Mouse (Mus musculus) embryonic facial prominence, embryonic 11.5 days (tissue): ENCODE data around the gene Atp4a. TPM values are rescaled to one million over a fixed set of nuclear protein-coding genes. Genes with fewer than 3 reads are reported as not detected.
"Not testable (repeated sequence)": the region's sequence is repeated elsewhere in the genome, so short reads cannot be mapped to it uniquely, and the experiment has no call there.

Source experiments
- ATAC-seq: fragments of 200-750 bp; cut with Nextera tagmentation; replicated peaks from 2 replicates; pipeline ENCODE4 v1.8.0; 2017; ENCODE audit warnings: low read depth; ENCODE audit not compliant: insufficient number of reproducible peaks, low FRiP score, low TSS enrichment
- DNase-seq: peaks from one replicate; pipeline ENCODE4 v3.0.0-alpha.2; 2015; ENCODE audit warnings: low spot score
- H3K27ac ChIP-seq: fragments of 300-500 bp; sonication (generic); replicated peaks from 2 replicates; pipeline ENCODE4 v1.5.1; 2014; ENCODE audit warnings: mild to moderate bottlenecking, low read depth, low read length, control low read depth
- H3K27me3 ChIP-seq: fragments of 300-500 bp; sonication (generic); 2 replicates; pipeline ENCODE4 v1.6.1; 2014; ENCODE audit warnings: mild to moderate bottlenecking, low read length, moderate library complexity, mixed read lengths; ENCODE audit not compliant: control insufficient read depth, insufficient read depth
- H3K36me3 ChIP-seq: fragments of 300-500 bp; sonication (generic); replicated peaks from 2 replicates; pipeline ENCODE4 v1.6.1; 2014; ENCODE audit warnings: low read depth, mild to moderate bottlenecking, low read length, moderate library complexity, mixed read lengths; ENCODE audit not compliant: control insufficient read depth, insufficient read depth
- H3K4me1 ChIP-seq: fragments of 300-500 bp; sonication (generic); 2 replicates; pipeline ENCODE4 v1.6.1; 2014; ENCODE audit warnings: low read length, mixed read lengths; ENCODE audit not compliant: control insufficient read depth, insufficient read depth
- H3K4me2 ChIP-seq: fragments of 300-500 bp; sonication (generic); 2 replicates; pipeline ENCODE4 v1.6.1; 2014; ENCODE audit warnings: low read depth, mild to moderate bottlenecking, control low read depth, low read length, moderate library complexity
- H3K4me3 ChIP-seq: fragments of 300-500 bp; sonication (generic); 2 replicates; pipeline ENCODE4 v1.5.1; 2014; ENCODE audit warnings: low read depth, low read length, control low read depth
- H3K9ac ChIP-seq: fragments of 300-500 bp; sonication (generic); replicated peaks from 2 replicates; pipeline ENCODE4 v1.6.1; 2014; ENCODE audit warnings: mild to moderate bottlenecking, control low read depth, low read length
- H3K9me3 ChIP-seq: fragments of 300-500 bp; sonication (generic); replicated peaks from 2 replicates; pipeline ENCODE4 v1.6.1; 2016; ENCODE audit warnings: mild to moderate bottlenecking, low read length, inconsistent platforms, mixed read lengths; ENCODE audit not compliant: control insufficient read depth
- WGBS: fragments of 180-500 bp; shearing (Covaris S2); extraction: QIAGEN DNeasy Blood & Tissue Kit; methylation state at CpG from one replicate; pipeline ENCODE4 v1.1.7; 2014; 5-methylcytosine and 5-hydroxymethylcytosine counted together
- polyA plus RNA-seq: library from polyadenylated mRNA; unstranded; fragments of >200 nt; fragmentation: Nextera tagmentation; extraction: Ambion mirVana; gene quantifications from 2 replicates; pipeline ENCODE4 v1.2.1, GENCODE M21; 2014

Gene Atp4a
- polyA plus RNA-seq, 1 experiment from 2014 or later, result not detected

GRCm38 (mm10) chr7:30742570-30742969, 30.6 kb downstream of the Atp4a start:
- H3K4me1 ChIP-seq, result not testable (repeated sequence)
- WGBS, result 75% methylated on average over 2 of the region's 2 CpGs

GRCm38 (mm10) chr7:30743617-30744016, 31.6 kb downstream of the Atp4a start, which contains the start of gene Gapdhs:
Gapdhs (minus strand) TSS chr7:30743681.
- H3K27me3 ChIP-seq, DNase-seq, H3K9ac ChIP-seq, H3K36me3 ChIP-seq, H3K4me2 ChIP-seq, H3K9me3 ChIP-seq, H3K27ac ChIP-seq, H3K4me1 ChIP-seq, H3K4me3 ChIP-seq, ATAC-seq: not testable (repeated sequence)
- WGBS, result 80% methylated on average over 1 of the region's 4 CpGs

More at GRCm38 (mm10) chr7:30742570-30742969, 30.6 kb downstream of the Atp4a start:
- DNase-seq, H3K4me3 ChIP-seq, ATAC-seq, H3K27me3 ChIP-seq, H3K27ac ChIP-seq, H3K36me3 ChIP-seq, H3K9me3 ChIP-seq, H3K9ac ChIP-seq, H3K4me2 ChIP-seq: not testable (repeated sequence)

DNA sequence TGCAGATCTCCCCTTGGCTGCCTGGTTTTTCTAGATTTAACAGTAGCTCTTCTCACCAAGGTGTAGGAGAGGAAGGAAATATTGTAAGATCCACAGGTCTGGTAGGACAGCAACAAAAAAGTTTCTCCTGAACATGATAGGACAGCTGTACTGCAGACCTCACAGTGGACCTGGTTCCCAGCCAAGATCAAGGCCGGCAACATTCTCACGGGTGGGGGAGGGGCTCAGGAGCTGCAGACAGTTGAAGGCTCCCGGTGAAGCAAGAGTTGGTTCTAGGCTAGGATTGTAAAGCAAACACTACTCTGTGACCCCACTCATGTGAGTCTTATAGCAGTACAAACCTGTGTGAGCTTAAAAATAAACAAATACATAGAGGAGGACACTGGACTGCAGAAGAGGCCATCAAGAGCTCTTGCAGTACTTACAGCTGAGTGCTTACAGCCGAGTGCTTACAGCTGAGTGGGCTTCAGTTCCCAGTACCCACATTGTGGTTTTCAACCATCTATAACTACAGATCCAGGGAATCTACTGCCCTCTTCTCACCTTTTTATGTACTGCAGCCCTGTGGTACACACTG, 32.1 kb downstream of the Atp4a start:
- no peak overlapping the region for H3K9ac ChIP-seq
- no peaks in the 10 kb centered on the region for H3K36me3 ChIP-seq
- 63% methylated on average over 4 of the region's 4 CpGs for WGBS
- H3K9me3 ChIP-seq, result no peaks in the 10 kb centered on the region
- no peaks in the 10 kb centered on the region for H3K27me3 ChIP-seq
- H3K4me1 ChIP-seq, result no peaks in the 10 kb centered on the region
- no peak for DNase-seq
- no peak overlapping the region for H3K4me3 ChIP-seq
- no peak overlapping the region for H3K27ac ChIP-seq
- ATAC-seq, result no peak
- no peak overlapping the region for H3K4me2 ChIP-seq

DNA sequence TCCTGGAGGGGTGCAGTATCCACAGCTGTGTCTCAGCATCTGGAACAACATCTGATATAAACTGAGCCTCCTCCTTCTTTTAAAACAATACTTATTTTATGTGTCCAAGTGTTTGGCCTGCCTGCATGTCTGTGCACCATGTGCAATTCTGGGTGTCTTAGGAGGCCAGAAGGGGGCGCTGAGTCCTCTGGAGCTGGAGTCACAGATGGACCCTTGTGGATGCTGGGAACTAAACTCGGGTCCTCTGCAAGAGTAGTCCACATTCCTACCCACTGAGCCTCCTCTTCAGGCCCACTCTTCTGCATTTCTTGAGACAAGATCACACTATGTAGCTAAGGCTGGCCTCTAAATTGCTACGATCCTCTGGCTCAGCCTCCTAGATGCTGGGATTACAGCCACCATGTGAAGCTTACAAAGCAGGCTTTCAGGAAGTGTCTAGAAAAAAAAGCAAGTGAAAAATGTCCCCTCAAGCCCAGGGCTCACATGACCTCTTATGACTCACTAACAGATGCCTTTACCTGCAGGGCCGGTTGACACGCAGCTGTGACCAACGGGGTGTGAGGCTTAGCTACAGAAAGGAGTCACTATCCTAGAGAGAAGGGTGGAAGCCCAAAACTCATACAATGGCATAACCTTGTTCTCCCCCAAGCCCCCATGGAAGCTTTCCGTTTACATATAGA, 35.7 kb downstream of the Atp4a start:
- Histone ChIP-seq H3K36me3 (no peaks in the 10 kb centered on the region), H3K4me3 (no peak overlapping the region), H3K27me3 (no peaks in the 10 kb centered on the region), H3K9me3 (no peaks in the 10 kb centered on the region), H3K4me2 (no peak overlapping the region), H3K27ac (no peak overlapping the region), H3K9ac (no peak overlapping the region), H3K4me1 (no peaks in the 10 kb centered on the region)
- no peak for ATAC-seq
- no peak for DNase-seq
- 84% methylated on average over 7 of the region's 7 CpGs for WGBS

DNA sequence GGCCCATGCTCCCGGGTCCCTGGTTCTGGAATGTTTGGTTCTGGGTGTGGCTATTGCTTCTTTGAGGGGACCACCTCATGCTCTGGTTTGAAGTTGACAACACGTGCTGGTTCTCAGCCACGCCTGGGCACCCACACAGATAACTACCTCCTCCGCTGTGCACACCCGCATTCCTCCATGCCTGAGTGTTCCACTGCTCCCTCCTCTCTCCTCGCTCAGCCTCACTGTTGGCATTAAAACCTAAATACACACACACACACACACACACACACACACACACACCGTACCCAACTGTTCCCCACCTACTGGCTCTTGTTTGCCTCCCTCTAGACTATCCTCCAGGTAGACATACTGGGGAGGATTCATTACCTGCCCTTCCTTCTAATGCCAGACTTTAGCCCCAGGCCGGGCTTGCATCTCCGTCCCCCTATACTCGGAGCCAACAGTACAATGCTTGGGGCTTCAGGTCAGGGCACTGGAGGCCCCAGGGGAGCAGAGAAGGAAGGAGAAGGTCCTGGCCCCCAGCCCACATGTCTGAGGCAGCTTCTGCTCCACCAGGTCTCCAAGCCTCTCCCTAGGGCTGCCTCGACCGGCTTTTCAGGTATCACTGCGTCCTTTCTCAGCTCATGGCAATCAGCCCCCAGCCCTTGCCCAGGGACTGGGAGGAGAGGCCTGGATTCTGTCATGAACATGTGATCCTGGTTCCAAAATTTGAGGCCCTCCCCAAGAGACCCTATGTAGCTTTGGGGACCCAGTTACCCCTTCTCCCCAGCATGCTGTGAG, 38.0 kb downstream of the Atp4a start:
- ATAC-seq (no peak), DNase-seq (no peak)
- Histone ChIP-seq H3K9me3 (no peaks in the 10 kb centered on the region), H3K27me3 (no peaks in the 10 kb centered on the region), H3K36me3 (no peaks in the 10 kb centered on the region), H3K9ac (no peak overlapping the region), H3K4me2 (no peak overlapping the region), H3K27ac (no peak overlapping the region), H3K4me1 (no peaks in the 10 kb centered on the region), H3K4me3 (no peak overlapping the region)
- 87% methylated on average over 13 of the region's 13 CpGs for WGBS

GRCm38 (mm10) chr7:30751086-30751669, 39.2 kb downstream of the Atp4a start, which contains the start of gene Sbsn:
Sbsn (plus strand) TSS chr7:30751471.
- Histone ChIP-seq H3K4me1 (no peaks in the 10 kb centered on the region), H3K27ac (no peak within 1 kb of the TSS), H3K36me3 (no peaks in the 10 kb centered on the region), H3K9me3 (no peaks in the 10 kb centered on the region), H3K4me2 (no peak within 1 kb of the TSS), H3K27me3 (no peaks in the 10 kb centered on the region), H3K4me3 (no peak within 1 kb of the TSS), H3K9ac (no peak within 1 kb of the TSS)
- WGBS, result 72% methylated on average over 5 of the region's 5 CpGs
- ATAC-seq (no peak), DNase-seq (no peak)

- H3K36me3 ChIP-seq, result no peaks in the 10 kb centered on the region
- no peaks in the 10 kb centered on the region for H3K9me3 ChIP-seq
- no peaks in the 10 kb centered on the region for H3K4me1 ChIP-seq
- DNase-seq (no peak), ATAC-seq (no peak)
- H3K27ac ChIP-seq, result no peak overlapping the region
- H3K4me3 ChIP-seq, result no peak overlapping the region
- H3K27me3 ChIP-seq, result no peaks in the 10 kb centered on the region
- H3K9ac ChIP-seq, result no peak overlapping the region
- H3K4me2 ChIP-seq, result no peak overlapping the region
- WGBS, result 65% methylated on average over 3 of the region's 3 CpGs
Measured at GRCm38 (mm10) chr7:30757001-30757400, 45.0 kb downstream of the Atp4a start.
